Mouse (Mus musculus): ENCODE measurements around the gene Ctnnal1. TPM values are rescaled to one million over a fixed set of nuclear protein-coding genes. Genes with fewer than 3 reads are reported as not detected.
"Not testable (repeated sequence)": the region's sequence is repeated elsewhere in the genome, so short reads cannot be mapped to it uniquely, and the experiment has no call there.

The Ctnnal1 gene
- polyA plus RNA-seq, 1 experiment from 2014 or later, result 21.7 TPM

DNA sequence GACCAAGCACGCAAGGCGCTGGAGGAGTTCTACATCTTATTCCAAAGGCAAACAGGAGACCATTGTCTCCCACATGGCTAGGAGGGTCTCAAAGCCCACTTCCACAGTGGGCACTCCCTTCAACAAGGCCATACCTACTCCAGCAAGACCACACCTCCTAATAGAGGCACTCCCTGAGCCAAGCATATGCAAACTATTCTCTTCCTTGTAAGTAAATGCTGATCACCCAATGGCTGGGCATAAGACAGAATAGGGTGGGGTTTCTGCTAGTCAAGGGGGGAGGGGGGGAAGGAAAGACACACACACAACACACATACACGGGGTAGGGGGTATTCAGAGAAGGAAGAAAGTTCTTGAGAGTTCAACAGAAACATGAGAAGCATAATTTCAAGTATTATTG, 29.2 kb upstream of the Ctnnal1 start:
- Histone ChIP-seq H3K4me2 (no peak overlapping the region), H3K4me3 (no peak overlapping the region), H3K27ac (ENCODE audit: poor library complexity, severe bottlenecking) (no peak overlapping the region), H3K9me3 (replicated peaks) (0 out of 2 replicates have a peak, but pooled peaks cover 3% of the 10 kb centered on the region), H3K4me1 (replicated peaks) (peaks cover 18% of the 10 kb centered on the region), H3K36me3 (peaks cover 59% of the 10 kb centered on the region), H3K9ac (no peak overlapping the region), H3K27me3 (replicated peaks) (no peaks in the 10 kb centered on the region)
- no peak for ATAC-seq (ENCODE audit: insufficient number of reproducible peaks, low FRiP score)
- 94% methylated on average over 3 of the region's 3 CpGs for WGBS

GRCm38 (mm10) chr4:56892501-56893115, 27.6 kb upstream of the Ctnnal1 start:
- Histone ChIP-seq H3K4me2 (no peak overlapping the region), H3K27me3 (replicated peaks) (no peaks in the 10 kb centered on the region), H3K4me1 (replicated peaks) (peaks cover 19% of the 10 kb centered on the region), H3K36me3 (peaks cover 54% of the 10 kb centered on the region), H3K27ac (ENCODE audit: poor library complexity, severe bottlenecking) (peak overlapping the region; percentile 35; the same call in 1 of the 2 replicates), H3K4me3 (no peak overlapping the region), H3K9ac (no peak overlapping the region), H3K9me3 (replicated peaks) (0 out of 2 replicates have a peak, but pooled peaks cover 3% of the 10 kb centered on the region)
- 71% methylated on average over 6 of the region's 6 CpGs for WGBS
- no peak for ATAC-seq (ENCODE audit: insufficient number of reproducible peaks, low FRiP score)

DNA sequence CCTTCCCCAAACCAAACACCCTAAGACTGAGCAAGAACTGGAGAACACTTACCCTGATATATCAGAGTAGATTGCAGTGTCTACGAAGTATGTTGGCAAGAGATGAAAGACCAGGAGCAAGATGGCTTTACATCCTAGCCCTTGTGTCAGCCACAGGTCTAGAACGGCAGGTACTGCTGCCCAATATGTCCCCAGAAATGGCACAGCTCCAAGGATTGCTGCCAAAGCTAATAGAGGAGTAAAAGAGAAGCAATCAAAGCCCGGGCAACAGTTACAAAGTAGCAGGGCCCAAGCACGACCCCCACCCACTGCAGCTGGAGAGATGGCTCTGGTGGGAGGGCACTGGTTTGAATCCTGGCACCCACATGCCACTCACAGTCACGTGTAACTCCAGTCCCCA, 23.5 kb upstream of the Ctnnal1 start:
- H3K27ac ChIP-seq (ENCODE audit: poor library complexity, severe bottlenecking), result no peak overlapping the region
- no peak overlapping the region for H3K9ac ChIP-seq
- ATAC-seq (ENCODE audit: insufficient number of reproducible peaks, low FRiP score), result no peak
- no peak overlapping the region for H3K4me3 ChIP-seq
- H3K27me3 ChIP-seq (replicated peaks), result no peaks in the 10 kb centered on the region
- peaks cover 28% of the 10 kb centered on the region for H3K4me1 ChIP-seq (replicated peaks)
- 70% methylated on average over 5 of the region's 5 CpGs for WGBS
- H3K36me3 ChIP-seq, result peaks cover 47% of the 10 kb centered on the region
- H3K4me2 ChIP-seq, result no peak overlapping the region
- H3K9me3 ChIP-seq (replicated peaks), result no peaks in the 10 kb centered on the region

DNA sequence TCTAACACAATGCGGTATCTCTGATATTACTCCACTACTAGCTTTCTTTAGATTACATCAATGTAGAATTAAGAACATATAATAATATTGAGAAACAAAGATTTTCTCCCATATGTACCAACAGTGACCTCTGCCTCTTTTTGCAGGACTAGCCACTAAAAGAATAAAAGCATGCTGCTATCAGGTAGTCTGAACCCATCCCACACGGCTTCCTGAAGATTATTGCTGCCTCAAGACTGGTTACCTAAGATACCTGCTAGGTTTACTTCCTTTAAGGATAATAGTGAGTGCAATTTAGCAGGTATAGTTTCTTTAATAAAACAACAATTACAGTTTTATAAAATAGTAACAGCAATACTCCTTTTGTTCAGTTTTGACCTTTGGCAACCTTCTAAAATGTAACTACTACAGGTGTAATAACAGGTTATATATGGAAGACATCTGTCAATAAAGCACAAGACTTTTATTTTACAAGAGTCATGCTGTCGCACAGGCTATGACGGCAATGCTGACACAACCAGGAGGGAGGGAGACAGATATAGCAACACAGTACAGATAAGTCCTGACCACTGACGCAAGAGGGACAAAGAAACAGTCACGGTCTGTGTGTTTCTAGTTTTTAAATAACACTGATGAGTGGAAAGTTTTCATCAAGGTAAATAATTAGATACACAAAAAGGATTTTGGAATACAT, 21.4 kb upstream of the Ctnnal1 start:
- Histone ChIP-seq H3K4me2 (no peak overlapping the region), H3K9ac (no peak overlapping the region), H3K36me3 (peaks cover 53% of the 10 kb centered on the region), H3K27ac (ENCODE audit: poor library complexity, severe bottlenecking) (no peak overlapping the region), H3K27me3 (replicated peaks) (no peaks in the 10 kb centered on the region), H3K9me3 (replicated peaks) (no peaks in the 10 kb centered on the region), H3K4me1 (replicated peaks) (peaks cover 28% of the 10 kb centered on the region), H3K4me3 (no peak overlapping the region)
- ATAC-seq (ENCODE audit: insufficient number of reproducible peaks, low FRiP score), result no peak
- 47% methylated on average over 6 of the region's 6 CpGs for WGBS

DNA sequence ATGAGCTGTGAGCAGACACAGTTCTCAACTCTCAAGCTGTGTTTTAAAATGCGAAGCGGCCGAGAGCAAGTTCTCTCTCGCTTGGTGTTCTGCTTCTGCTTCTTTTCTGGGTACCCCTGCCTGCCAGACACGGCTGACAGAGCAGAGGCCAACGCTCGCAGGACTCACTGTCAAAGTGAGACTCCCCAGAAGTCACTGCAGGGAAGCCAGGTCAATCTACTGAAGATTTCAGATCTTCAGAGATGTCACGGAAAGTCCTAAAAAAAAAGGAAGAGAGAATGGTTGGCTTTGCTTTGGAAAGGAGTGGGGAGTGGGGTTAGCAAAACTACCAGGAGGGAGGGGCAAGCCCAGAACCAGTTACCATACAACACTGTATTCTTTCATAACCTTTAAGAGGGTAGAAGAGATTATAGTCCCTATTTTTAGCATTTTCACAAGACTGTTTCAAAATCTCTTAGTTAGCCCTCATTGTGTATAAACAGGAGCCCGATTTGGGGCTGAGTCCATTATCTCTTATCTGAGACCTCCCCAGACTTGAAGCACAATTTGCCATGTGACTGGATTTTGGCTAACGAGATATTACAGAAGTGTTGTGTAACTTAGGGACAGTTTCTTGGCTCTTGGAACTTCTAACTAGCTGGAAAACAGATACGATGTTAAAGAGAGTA, 15.2 kb upstream of the Ctnnal1 start:
- Histone ChIP-seq H3K4me3 (no peak overlapping the region), H3K4me1 (replicated peaks) (peaks cover 45% of the 10 kb centered on the region), H3K9me3 (replicated peaks) (no peaks in the 10 kb centered on the region), H3K36me3 (peaks cover 44% of the 10 kb centered on the region), H3K4me2 (peak overlapping the region; percentile 14), H3K27ac (ENCODE audit: poor library complexity, severe bottlenecking) (peak overlapping the region; percentile 80), H3K27me3 (replicated peaks) (no peaks in the 10 kb centered on the region), H3K9ac (no peak overlapping the region)
- 26% methylated on average over 11 of the region's 11 CpGs for WGBS
- no peak for ATAC-seq (ENCODE audit: insufficient number of reproducible peaks, low FRiP score)

DNA sequence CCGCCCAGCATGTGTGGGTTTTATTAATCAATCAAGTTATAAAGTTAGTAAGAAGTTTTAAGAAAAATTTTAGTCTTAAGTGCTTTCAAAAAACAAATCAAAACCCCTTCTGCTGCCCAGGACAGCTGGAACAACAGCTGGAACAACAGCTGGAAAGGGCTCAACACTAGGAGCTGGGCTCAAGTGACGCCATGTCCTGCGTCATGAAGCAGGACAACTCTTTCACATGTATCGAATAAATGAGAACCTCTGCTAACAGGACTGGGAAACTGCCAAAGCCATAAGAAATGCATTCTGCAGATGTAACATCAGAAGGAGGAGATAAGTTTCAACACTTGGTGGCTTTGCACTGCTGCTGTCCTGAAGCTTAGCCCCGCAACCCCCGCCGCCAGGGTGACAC, 14.0 kb upstream of the Ctnnal1 start:
- Histone ChIP-seq H3K4me2 (no peak overlapping the region), H3K27ac (ENCODE audit: poor library complexity, severe bottlenecking) (0 out of 2 replicates have a peak overlapping the region, but pooled peaks have one; percentile 80), H3K4me3 (no peak overlapping the region), H3K36me3 (peaks cover 43% of the 10 kb centered on the region), H3K27me3 (replicated peaks) (no peaks in the 10 kb centered on the region), H3K9ac (no peak overlapping the region), H3K4me1 (replicated peaks) (peaks cover 43% of the 10 kb centered on the region), H3K9me3 (replicated peaks) (0 out of 2 replicates have a peak, but pooled peaks cover 3% of the 10 kb centered on the region)
- WGBS, result 90% methylated on average over 7 of the region's 7 CpGs
- no peak for ATAC-seq (ENCODE audit: insufficient number of reproducible peaks, low FRiP score)

DNA sequence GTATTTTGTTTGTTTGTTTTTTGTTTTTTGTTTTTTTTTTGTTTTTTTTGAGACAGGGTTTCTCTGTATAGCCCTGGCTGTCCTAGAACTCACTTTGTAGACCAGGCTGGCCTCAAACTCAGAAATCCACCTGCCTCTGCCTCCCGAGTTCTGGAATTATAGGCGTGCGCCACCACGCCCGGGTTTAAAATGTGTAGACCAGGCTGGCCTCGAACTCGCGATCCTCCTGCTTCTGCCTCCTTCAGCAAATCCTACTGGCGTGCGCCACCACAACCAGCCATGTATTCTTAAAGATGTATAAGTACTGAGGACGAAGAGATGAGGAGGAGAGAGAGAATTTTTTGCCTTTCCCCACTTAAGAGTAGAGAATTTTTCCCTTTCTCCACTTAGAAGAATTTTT, 5.6 kb upstream of the Ctnnal1 start:
- not testable (repeated sequence) for H3K9ac ChIP-seq; H3K4me3 ChIP-seq; H3K27ac ChIP-seq (ENCODE audit: poor library complexity, severe bottlenecking); H3K4me2 ChIP-seq; H3K27me3 ChIP-seq (replicated peaks); H3K9me3 ChIP-seq (replicated peaks); ATAC-seq (ENCODE audit: insufficient number of reproducible peaks, low FRiP score)
- 95% methylated on average over 11 of the region's 11 CpGs for WGBS
- peaks cover 33% of the 10 kb centered on the region for H3K36me3 ChIP-seq
- H3K4me1 ChIP-seq (replicated peaks), result peaks cover 17% of the 10 kb centered on the region; the same call in 1 of the 2 replicates

DNA sequence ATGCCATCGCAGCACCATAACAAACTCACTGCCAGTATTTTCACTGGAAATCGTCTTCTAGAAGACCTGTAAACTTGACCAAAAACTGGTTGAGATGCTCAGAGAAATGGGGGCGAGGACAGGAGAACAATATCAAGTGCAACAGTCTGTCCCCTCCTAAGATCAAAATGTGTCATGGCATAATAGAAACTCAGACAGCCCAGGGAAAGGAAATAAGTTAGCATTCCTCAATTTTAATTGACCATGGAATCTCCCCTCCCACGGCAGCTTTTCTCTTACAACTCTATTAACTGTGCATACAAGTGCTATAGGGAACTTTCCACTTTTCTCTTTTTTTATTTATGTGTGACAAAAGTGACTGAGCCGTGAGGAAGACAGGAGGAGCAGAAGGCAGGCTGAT, 2.8 kb upstream of the Ctnnal1 start:
- no peak for ATAC-seq (ENCODE audit: insufficient number of reproducible peaks, low FRiP score)
- WGBS, result 85% methylated on average over 5 of the region's 5 CpGs
- H3K4me1 ChIP-seq (replicated peaks), result peaks cover 33% of the 10 kb centered on the region

GRCm38 (mm10) chr4:56865971-56866370, 983 bp upstream of the Ctnnal1 start:
- Histone ChIP-seq H3K4me2 (no peak overlapping the region), H3K27me3 (replicated peaks) (no peaks in the 10 kb centered on the region), H3K9me3 (replicated peaks) (no peaks in the 10 kb centered on the region), H3K4me3 (no peak overlapping the region), H3K36me3 (peaks cover 4% of the 10 kb centered on the region), H3K9ac (no peak overlapping the region), H3K27ac (ENCODE audit: poor library complexity, severe bottlenecking) (peak overlapping the region; percentile 29; the same call in 1 of the 2 replicates), H3K4me1 (replicated peaks) (peaks cover 33% of the 10 kb centered on the region)
- WGBS, result 54% methylated on average over 4 of the region's 4 CpGs
- ATAC-seq (ENCODE audit: insufficient number of reproducible peaks, low FRiP score), result no peak

More for the DNA sequence above, 2.8 kb upstream of the Ctnnal1 start:
- Histone ChIP-seq H3K4me3 (no peak overlapping the region), H3K27me3 (replicated peaks) (no peaks in the 10 kb centered on the region), H3K9me3 (replicated peaks) (no peaks in the 10 kb centered on the region), H3K27ac (ENCODE audit: poor library complexity, severe bottlenecking) (no peak overlapping the region), H3K4me2 (no peak overlapping the region), H3K36me3 (peaks cover 20% of the 10 kb centered on the region), H3K9ac (no peak overlapping the region)

GRCm38 (mm10) chr4:56864417-56865001, 479 bp downstream of the Ctnnal1 start:
- under 1% methylated on average over 49 of the region's 49 CpGs for WGBS
- Histone ChIP-seq H3K36me3 (no peaks in the 10 kb centered on the region), H3K4me2 (peak overlapping the region; percentile 83)

DNA sequence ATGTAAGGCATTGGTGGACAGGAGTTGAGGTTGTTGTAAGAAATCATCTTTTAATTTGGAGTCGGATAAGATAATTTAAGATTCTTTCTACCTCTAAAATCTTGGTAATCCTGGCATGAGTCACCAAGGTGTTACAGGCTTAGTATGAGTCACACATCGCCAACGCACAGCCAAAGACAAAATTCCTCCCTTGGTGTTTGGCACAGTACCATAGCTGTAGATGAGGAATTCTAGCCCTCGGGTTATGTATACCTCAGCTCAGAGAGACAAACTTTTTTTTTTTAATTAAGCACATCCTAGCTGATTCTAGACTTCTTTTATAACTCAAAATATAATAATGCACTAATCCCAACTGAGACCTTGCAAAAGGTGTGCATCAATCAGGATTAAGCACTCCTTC, 972 bp downstream of the Ctnnal1 start:
- Histone ChIP-seq H3K36me3 (no peaks in the 10 kb centered on the region), H3K4me1 (replicated peaks) (peaks cover 31% of the 10 kb centered on the region), H3K27me3 (replicated peaks) (no peaks in the 10 kb centered on the region), H3K9me3 (replicated peaks) (no peaks in the 10 kb centered on the region), H3K9ac (peak overlapping the region; percentile 90), H3K27ac (ENCODE audit: poor library complexity, severe bottlenecking) (peak overlapping the region; percentile 80; the same call in 1 of the 2 replicates), H3K4me3 (peak overlapping the region; percentile 83), H3K4me2 (peak overlapping the region; percentile 83)
- WGBS, result 47% methylated on average over 4 of the region's 4 CpGs
- ATAC-seq (ENCODE audit: insufficient number of reproducible peaks, low FRiP score), result no peak

More at GRCm38 (mm10) chr4:56864417-56865001, 479 bp downstream of the Ctnnal1 start:
- ATAC-seq (ENCODE audit: insufficient number of reproducible peaks, low FRiP score), result peak; percentile 49
- peak overlapping the region; percentile 90 for H3K9ac ChIP-seq
- no peaks in the 10 kb centered on the region for H3K9me3 ChIP-seq (replicated peaks)
- H3K27ac ChIP-seq (ENCODE audit: poor library complexity, severe bottlenecking), result peak overlapping the region; percentile 80
- H3K4me3 ChIP-seq, result peak overlapping the region; percentile 83
- H3K27me3 ChIP-seq (replicated peaks), result no peaks in the 10 kb centered on the region
- H3K4me1 ChIP-seq (replicated peaks), result peaks cover 33% of the 10 kb centered on the region

Data from heart, embryonic 12.5 days (tissue).